Mouse (Mus musculus): ENCODE results near the gene Hoxa10.

Hoxa10 gene

DNA sequence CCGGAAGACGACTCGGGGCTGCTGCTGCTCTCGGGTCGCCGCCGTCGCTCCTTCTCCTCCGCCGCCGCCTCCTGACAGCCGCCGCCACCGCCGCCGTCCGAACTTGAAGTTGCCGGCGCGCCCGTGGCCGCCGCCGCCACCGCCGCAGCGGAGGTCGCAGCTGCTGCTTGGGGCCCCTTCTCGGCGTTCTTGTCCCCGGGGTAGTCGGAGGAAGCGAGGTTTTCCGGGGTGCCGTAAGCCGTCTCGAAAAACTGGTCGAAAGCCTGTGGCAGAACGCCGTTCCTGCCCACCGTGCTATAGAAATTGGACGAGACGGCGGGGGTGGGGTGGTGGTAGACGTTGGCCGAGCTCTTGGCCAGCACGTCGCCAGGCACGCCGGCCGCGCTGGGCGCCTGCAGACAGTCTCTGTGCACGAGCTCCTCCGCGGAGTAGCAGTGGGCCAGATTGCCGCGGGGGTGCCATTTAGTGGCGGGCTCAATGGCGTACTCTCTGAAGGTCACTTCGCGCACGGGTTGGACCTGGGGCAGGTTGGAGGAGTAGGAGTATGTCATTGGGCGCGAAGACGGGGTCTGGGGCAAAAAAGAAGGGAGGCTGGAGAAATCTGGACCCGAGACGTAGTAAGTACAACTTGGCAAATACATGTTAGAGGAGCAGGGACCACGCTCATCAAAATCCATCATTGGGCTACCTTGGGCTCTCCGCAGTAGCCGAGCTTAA lies 4.5 kb upstream of the Hoxa10 start:
- DNase-seq (ENCODE audit: low spot score) = no peak

DNA sequence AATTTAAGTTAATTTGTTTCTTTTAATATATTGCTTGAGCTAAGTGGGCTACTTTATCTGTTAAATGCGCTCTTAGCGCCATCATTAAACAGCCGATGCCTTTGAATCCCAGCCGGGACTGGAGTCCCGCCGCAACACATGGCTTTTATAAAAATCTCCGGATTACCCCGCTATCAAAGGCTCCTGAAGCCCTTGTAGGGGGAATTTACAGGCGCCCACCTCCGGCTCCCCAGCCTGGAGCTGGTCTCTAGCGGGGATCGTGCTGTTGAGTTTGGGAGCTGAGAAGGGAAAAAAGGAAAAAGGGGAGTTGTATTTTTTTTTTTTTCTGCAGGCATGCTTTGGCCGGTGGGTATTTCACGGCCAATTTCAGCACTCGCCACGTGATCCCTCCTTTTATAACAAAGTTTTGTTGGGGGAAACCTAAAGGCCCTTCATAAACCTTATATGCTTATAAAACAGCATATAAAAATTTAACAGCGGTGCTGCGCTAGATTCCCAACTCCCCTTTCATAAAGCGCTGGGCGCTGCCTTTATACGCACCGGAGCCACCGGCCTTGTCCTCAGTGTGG lies 3.9 kb upstream of the Hoxa10 start:
- no peak for DNase-seq (ENCODE audit: low spot score)

DNA sequence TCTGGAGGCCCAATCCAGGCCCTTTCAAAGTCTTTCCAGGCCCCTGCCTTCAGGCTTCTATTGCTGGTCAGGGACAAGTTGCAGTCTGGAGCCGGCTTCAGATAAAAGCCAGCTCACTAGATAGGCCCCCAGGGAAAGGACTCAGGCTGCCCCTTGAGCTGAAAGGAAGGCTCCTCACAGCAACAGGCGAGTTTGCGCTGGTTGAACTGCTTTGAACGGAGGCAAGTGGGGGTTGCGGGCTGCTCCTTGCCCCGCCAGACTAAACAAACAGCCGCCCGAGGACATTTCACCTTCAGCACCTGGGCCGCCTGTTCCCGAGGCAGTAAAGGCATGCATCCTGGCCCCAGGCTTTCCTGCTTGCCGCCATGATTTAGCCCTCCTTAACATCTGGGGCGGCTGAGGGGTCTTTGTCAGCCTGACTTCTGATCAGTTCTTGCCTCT lies 3.0 kb upstream of the Hoxa10 start:
- DNase-seq (ENCODE audit: low spot score) = no peak

DNA sequence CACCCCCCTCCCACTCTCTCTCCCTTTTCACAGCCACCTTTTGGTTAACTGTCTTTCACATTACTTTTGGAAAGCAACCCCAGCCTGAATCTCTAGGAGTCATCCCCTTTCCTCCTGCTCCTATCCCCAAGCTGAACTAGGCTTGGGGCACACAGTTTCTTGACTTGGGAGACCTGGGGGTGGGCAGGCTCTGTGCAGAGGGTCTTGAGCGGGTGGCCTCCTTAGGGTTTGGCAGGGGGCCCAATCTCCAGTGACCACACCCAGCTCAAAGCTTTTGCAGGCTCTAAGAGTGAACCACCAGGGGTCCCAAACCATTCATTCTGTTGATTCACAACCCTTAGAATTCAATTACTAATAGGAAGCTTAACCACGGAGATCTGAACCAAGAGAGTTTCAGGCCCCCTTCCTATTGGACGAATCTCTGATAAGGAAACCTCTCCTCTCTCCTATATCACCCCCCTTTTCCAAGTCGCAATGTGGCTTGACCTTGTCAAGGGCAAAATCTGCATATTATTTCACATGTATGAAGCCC lies 2.2 kb upstream of the Hoxa10 start:
- no peak for DNase-seq (ENCODE audit: low spot score)

DNA sequence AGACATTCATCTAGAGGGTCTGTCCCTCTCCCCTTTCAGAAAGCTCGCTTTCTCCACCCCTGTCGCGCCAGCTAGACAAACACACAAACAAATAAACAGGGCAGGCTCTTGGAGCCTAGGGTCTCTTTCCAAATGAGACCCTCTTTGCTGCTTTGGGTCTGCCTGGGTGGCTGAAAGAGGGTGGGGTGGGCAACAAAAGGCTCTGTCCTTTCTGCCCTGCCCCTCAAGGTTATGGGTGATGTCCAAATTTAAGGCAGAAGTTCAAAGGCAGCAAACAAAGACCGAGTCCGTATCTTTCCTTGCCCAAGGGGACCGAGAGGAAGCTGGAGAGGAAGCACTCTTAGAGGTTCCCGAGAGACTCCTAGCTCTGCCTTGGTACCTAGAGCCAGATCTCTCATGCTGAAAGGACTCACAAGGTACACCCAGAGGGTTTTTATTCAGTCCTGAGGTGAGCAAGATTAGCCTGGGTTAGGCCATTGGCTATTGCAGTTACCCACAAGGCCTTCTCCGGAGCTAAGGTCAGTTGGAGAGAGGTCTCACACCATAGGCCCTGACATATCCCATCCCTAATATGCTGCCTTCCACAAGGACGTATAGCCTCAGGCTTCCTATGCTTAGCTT lies 457 bp upstream of the Hoxa10 start:
- no peak for DNase-seq (ENCODE audit: low spot score)

DNA sequence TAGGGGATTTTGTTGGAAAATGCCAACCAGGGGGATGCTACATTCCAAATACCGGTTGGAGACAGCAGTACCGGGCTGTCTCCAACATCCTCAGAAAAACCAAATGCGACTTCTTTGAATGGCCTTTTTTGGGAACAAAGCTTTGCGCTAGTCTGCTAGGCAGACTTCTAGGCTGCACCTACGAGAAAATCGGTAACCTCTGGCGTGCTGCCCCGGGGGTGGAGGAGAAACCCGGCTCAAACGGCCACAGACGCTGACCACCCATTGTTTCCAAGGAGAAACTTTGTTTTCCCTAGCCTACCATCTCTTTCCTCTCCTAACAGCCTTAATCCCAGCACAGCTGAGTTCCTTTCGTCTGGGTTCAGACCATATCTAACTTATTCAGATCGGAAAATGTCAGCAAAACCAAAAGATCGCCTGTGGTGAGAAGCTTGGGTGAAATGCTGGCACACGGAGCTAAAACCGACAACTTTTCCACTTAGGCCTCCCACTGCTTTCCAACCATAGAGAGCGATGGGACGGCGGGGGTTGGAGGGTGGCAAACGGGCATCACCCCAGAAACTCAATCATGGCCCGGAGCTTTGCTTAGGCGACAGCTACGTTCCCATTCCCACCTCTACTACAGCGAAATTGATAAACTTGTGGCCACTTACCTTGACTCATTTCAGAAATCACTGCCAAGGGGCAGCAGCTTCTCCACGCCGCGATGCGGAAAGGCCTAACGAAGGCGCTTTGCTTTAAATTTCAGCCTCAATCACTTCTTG lies 847 bp downstream of the Hoxa10 start:
- no peak for DNase-seq (ENCODE audit: low spot score)

DNA sequence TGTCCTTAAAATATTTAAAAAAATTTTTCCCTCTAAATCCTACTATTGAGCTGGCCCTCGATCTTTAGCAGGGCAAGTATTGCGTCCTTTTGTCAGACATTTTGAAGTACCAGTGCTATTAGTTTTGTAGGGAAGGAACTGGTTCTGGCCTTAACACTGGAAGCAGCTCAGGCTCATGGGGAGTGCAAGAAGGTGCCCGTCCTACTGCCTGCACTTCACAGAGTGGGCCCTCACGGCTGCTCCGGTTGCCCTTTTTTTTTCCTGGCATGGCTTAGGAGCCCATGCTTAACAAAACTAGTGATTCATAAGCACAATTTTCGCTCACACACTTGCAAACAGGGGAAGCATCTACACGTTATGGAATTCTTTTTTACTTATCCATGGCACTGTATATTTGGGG lies 1.7 kb downstream of the Hoxa10 start:
- no peak for DNase-seq (ENCODE audit: low spot score)

DNA sequence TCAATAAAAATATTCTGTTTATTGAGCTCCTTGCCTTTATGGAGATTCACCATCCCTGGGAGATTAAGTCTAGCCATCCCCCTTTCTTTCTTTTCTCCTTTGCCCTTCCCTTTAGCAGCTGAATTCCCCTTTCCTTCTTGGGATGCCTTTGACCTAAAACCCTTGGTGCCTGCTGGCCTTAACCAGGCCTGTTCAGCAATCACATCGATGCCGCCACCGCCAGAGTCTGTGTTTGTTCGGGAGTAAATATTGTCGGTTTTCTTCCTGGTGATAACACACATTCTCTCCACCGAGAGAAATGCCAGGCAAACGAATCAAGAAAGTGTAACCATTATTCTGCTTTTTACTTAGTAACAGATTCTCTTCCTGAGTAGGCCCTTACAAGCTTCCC lies 2.5 kb downstream of the Hoxa10 start:
- DNase-seq (ENCODE audit: low spot score) = no peak

DNA sequence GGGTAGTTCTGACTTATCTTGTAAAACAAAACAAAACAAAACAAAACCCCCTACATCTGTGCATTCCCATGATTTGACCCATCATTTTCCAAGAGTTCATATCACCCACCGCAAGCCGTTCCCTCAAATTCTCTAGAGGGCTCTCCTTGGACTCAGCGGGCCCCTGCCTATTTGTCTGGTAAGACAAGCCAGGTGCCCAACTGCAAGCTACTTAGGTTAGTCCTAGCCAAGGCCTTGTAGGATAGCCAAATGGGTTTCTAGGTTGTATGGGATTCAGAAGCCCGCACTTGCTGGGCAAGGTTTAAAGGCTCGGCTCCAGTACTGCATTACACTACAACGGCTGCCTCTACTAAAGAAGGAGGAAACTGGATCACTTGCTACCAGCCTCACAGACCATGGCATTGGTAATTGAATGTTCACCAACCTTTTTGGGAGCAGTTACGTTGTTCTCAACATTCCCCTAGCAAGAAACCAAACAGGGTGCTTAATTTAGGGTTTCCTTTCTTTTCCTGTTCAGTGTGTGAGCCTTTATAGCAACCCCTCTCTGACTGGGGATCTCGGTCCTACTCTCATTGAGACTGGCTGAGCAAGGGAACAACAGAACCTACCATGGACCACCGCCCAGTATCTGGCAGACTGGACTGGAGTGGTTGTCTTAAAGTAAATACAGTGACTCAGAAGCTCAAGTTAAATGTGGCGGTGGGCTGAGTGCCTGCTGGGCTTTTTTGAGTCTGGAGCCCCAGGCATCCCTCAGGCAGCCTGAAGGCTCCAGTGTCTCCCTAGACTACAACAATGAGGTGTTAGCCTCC lies 3.1 kb downstream of the Hoxa10 start:
- DNase-seq (ENCODE audit: low spot score) = no peak

DNA sequence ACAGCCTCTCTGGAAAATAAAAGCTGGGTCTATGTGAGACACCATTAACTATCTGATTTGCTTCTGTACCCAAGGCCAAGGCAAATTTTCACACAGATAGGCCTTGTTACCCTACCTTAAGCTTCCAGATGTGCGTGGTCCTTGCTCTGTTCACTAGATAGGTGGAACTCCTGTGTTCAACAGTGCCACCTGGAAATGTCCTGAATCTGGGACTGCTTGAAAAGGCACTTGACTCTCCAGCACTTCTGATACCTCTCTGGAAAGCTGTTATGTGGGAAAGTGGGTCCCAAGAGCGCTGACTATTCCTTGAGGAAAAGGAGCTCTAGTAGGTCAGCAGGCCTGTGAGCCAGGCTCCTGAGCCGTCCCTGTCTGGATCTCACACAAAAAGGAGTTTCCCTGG lies 3.8 kb downstream of the Hoxa10 start:
- no peak for DNase-seq (ENCODE audit: low spot score)

DNA sequence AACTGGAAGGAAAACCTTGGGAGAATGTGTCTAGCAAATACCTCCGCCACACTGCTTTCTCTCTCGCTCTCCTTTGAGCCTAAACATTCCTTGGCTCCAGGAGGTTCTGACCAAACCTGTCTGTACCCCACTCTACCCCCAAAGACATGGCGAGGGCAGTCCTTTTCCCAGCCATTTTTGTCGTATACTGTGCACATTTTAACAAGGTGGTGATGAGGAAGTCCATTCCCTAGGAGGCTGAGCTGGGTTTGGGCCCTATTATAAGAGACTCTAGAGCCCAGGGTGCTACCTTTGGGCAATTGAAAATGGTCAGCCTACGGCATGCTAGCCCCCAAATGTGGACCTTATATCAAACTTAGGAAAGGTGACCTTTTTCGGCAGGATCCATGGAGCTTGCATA lies 4.8 kb downstream of the Hoxa10 start:
- DNase-seq (ENCODE audit: low spot score) = no peak

DNA sequence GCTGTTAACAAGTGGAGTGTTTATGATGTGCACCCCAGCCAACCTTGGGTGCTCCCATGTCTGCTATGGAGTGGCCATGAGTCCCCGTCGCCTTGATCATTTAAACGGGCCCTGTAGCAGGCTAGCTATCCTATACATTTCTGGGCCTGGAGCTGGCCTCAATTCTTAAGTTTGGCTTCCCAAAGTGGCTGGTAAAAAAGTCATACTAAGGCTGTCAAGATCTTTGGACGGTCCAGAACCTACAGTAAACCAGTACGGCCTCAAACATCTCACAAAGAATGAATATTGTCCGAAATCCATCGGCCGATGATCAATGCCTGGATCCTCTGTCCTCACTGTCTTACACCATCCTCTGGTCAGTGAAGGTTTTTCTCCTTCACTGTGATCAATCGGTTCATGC lies 5.4 kb downstream of the Hoxa10 start:
- DNase-seq (ENCODE audit: low spot score) = no peak

DNA sequence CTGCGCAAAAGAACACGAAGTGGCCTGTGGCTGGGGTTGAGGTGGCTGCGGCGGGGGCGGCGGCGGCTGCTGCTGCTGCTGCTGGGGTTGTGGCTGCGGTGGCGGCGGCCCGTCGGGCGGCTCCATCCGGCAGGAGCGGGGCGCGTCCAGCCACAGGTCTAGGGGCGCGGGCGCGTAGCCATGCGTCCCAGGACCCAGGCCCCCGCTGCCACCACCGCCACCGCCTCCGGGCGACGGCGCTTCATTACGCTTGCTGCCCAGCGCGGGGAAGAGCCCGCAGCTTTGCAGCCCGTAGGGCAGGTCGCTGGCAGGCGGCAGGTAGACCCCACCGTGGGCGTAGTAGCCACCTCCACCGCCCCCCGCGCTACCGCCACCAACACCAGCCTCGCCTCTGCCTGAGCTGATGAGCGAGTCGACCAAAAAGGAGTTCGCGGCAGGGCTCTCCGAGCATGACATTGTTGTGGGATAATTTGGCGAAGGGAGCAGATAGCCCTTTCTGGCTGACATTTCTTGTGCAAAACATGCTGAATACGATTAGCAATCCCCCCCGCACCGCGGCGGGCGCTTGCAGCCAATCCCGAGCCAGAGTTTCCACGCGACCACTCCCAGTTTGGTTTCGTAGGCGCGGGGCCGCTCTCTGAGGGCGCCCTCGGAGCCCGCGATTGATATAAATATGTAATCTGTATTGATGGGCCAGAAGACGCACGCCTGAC lies 6.1 kb downstream of the Hoxa10 start:
- no peak for DNase-seq (ENCODE audit: low spot score)

DNA sequence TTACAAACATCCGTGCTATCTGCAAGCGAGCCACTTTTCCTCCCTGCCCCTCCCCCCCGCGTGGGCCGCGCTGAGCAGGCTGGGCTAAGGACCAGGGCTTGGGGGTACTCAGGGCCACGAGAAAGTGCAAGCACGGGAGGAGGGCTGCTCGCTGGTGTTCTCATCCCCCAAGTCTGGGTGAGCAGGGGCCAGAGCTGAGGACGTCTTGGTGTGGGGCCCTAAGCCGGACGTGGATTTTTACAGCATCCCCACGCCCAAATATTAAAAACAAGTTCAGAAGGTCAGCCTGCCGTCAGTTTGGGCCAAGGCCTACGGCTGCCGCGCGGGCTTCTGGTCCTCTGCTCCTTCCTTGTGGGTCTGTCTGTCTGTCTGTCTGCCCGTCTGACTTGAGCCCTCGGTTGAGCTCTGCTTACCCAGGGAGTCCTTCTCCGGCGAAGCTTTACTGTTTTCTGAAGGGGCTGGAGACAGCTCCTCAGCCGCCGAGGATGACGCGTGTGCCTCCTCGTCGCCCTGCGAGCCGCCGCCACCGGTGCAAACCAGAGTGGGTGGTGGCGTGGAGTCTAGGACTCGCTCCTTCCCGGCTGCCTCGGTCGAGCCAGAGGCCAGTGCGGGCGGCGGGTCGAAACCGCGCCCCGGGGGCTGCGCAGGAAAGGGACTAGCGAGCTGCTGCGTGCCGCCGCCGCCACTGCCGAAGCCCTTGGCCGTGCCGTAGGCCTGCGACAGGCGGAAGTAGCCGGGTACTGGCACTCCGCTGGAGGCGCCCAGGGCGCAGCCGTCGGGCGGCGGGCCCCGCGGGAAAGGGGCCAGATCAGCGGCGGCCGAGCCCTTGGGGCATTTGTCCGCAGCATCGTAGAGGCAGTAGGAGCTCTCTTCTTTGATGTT lies 6.9 kb downstream of the Hoxa10 start:
- DNase-seq (ENCODE audit: low spot score) = no peak

DNA sequence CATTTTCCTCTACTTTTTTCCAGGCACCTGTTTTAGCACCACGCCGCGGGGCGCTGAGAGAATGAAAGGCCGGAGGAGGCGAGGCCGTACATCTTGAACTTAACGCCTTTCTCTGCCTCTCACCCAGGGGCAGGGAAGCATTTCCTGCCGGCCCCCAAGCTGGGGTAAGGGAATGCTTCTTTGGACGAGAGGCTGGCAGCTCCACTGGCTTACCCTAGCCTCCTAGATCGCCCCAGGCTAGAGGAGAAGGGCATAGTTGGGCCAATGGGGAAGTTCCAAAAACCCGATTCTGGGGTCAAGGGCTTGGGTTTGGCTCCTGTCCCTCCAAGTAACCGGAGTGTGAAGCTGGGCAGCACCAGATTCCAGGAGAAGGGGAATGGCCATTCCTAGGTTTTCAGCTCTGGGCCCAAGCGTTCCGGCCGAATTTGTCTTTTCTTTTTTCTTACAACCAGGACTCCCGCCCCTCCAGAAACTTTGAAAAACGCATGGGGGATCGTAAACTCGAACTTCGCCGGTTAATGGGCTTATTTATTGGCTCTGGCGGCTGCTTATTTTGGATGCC lies 7.6 kb downstream of the Hoxa10 start:
- DNase-seq (ENCODE audit: low spot score) = no peak

DNA sequence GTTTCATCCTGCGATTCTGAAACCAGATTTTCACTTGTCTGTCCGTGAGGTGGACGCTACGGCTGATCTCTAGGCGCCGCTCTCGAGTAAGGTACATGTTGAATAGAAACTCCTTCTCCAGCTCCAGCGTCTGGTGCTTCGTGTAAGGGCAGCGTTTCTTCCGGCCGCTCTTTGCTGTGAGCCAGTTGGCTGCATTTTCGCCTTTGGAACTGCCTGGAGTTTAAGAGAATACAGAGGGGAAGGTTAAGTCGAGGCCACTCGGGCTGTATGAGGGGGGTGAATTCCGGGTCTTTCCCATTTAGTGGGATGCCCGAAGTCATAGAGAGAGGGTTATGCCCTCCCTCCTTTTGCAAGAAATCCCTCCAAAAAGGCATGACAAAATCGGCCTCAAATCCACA lies 8.1 kb downstream of the Hoxa10 start:
- DNase-seq (ENCODE audit: low spot score) = no peak

DNA sequence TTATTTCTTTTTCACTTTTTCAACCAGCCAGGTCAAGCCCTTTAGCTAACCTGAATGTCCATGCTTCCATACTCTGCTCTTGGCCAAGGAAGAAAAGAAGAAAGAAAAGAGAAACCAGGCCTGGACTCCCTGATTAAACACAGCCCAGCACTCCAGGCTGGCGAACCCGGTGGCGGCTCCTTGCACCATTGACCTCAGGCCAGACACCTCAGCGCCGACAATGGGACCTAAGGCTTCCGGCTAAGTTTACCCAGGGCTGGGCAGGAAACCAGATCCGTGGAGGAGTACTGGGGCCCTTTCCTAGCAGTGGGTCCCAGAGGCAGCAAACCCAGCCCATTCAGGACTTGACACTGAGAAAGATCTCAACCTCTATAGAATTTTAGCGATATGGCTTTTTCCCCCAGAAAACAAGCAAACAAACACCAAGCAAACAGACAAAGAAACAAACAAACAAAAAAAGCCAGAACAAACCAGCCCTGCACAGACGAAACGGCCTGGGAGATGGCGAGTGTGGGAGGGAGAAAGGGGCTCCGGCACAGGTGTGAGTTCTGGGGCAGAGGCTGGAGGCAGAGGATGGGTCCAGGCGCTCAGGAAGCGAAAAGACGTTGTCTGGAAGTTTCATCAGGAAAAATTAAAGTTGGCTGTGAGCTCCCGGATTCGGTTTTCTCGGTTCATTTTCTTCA lies 8.6 kb downstream of the Hoxa10 start:
- DNase-seq (ENCODE audit: low spot score) = no peak

DNA sequence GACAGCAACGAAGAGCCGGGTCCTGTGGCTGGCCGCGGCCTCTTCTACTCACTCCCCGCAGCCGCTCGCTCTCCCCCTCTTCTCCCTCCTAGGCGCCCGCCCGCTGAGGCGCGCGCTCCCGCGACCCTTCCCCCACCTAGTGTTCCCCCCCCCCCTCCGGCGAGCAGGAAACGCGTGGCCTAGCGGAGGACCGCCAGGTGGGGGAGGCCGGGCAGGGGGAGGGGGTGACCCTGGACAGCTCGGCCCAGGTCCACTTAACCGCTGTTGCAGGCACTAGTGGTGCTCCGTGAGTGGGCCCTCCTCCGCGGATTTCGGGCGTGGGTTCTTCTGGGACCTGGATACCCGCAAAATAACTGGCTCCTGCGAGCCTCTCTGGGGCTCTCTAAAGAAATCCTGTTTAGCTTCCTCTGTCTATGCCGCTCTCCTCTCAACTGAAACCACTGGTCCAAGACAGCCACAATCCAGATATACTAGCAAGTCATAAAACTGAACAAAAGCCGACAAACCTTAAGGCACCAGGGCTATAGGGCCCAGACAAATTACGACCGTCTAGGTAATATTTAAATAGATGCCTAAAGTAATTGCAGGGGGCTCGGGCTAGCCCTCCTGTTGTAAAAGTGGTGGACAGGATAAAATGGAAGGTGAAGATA lies 10.0 kb downstream of the Hoxa10 start, which contains the start of gene Hoxa9:
Gene Hoxa9 (minus strand): TSS at position 574 of the 650 bp plus-strand sequence.
- DNase-seq (ENCODE audit: low spot score) = no peak
